Mouse (Mus musculus) liver, embryonic 16.5 days (tissue): Measurements from ENCODE around the gene Olfr1487. TPM values are rescaled to one million over a fixed set of nuclear protein-coding genes. Genes with fewer than 3 reads are reported as not detected.
"Not testable (repeated sequence)": the region's sequence is repeated elsewhere in the genome, so short reads cannot be mapped to it uniquely, and the experiment has no call there.

ENCODE experiments used
- ATAC-seq: fragments of 200-750 bp; cut with Nextera tagmentation; 2 replicates; pipeline ENCODE4 v1.8.0; 2017; ENCODE audit warnings: low read depth, mild to moderate bottlenecking, moderate number of reproducible peaks, moderate library complexity
- H3K27ac ChIP-seq: fragments of 300-500 bp; sonication (generic); 2 replicates; pipeline ENCODE4 v1.5.1; 2014; ENCODE audit warnings: mild to moderate bottlenecking, low read length
- H3K27me3 ChIP-seq: fragments of 300-500 bp; sonication (generic); 2 replicates; pipeline ENCODE4 v1.6.1; 2014; ENCODE audit warnings: low read depth, low read length, mixed read lengths; ENCODE audit not compliant: control insufficient read depth, insufficient read depth
- H3K36me3 ChIP-seq: fragments of 300-500 bp; sonication (generic); 2 replicates; pipeline ENCODE4 v1.6.1; 2014; ENCODE audit warnings: mild to moderate bottlenecking; ENCODE audit not compliant: control insufficient read depth, insufficient read depth
- H3K4me1 ChIP-seq: fragments of 300-500 bp; sonication (generic); 2 replicates; pipeline ENCODE4 v1.6.1; 2014; ENCODE audit warnings: low read depth, low read length, mixed read lengths; ENCODE audit not compliant: control insufficient read depth
- H3K4me2 ChIP-seq: fragments of 300-500 bp; sonication (generic); 2 replicates; pipeline ENCODE4 v1.6.1; 2014; ENCODE audit warnings: low read depth, low read length, mixed read lengths
- H3K4me3 ChIP-seq: fragments of 300-500 bp; sonication (generic); 2 replicates; pipeline ENCODE4 v1.5.1; 2014; ENCODE audit warnings: low read depth, mild to moderate bottlenecking, low read length
- H3K9ac ChIP-seq: fragments of 300-500 bp; sonication (generic); 2 replicates; pipeline ENCODE4 v1.6.1; 2014; ENCODE audit warnings: low read depth, low read length
- H3K9me3 ChIP-seq: fragments of 300-500 bp; sonication (generic); replicated peaks from 2 replicates; pipeline ENCODE4 v1.6.1; 2016; ENCODE audit warnings: low read length; ENCODE audit not compliant: control insufficient read depth
- WGBS: fragments of 180-500 bp; shearing (Covaris S2); extraction: QIAGEN DNeasy Blood & Tissue Kit; methylation state at CpG from one replicate; pipeline ENCODE4 v1.1.7; 2014; ENCODE audit not compliant: insufficient replicate concordance; 5-methylcytosine and 5-hydroxymethylcytosine counted together
- microRNA-seq: library from miRNA; unstranded; fragments of <30 nt; microRNA quantifications from one replicate; pipeline ENCODE4, GENCODE M21; 2016
- polyA plus RNA-seq: library from polyadenylated mRNA; unstranded; fragments of >200 nt; fragmentation: Nextera tagmentation; extraction: Ambion mirVana; gene quantifications from 2 replicates; pipeline ENCODE4 v1.2.1, GENCODE M21; 2015

Gene Olfr1487
- not detected in 2 replicates for polyA plus RNA-seq

DNA sequence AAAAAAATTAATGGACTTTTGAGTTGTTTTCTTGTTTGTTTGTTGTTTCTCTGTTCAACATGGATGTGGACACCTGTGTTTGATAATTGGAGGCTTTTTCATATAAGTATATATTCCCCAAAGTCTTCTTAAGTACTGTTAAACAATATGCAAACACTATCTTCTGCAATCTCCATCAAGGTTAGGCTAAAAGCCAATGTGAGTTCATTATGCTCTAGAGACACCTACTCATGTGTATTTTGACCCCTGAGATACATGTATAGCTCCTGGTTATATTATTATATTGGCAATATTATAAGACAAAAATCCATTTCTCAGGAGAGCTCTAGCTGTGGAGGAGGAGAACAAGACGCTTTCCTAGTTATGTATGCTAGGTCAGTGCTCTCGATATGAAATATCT lies at the start of gene Olfr1487:
Olfr1487 (plus strand) TSS at position 301 of the 400 bp plus-strand sequence.
- not testable (repeated sequence) for H3K27me3 ChIP-seq, H3K4me1 ChIP-seq, H3K4me3 ChIP-seq, H3K4me2 ChIP-seq, H3K9me3 ChIP-seq, H3K9ac ChIP-seq, ATAC-seq, H3K36me3 ChIP-seq, H3K27ac ChIP-seq
- WGBS: 67% methylated on average over 2 of the region's 2 CpGs

DNA sequence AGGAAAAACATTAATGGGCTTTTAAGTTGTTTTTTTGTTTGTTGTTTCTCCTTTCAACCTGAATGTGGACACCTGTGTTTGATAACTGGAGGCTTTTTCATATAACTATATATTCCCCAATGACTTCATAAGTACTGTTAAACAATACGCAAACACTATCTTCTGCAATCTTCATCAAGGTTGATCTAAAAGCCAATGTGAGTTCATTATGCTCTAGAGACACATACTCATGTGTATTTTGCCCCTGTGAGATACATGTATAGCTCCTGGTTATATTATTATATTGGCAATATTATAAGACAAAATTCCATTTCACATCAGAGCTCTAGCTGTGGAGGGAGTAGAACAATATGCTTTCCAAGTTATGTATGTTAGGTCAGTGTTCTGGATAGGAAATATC lies 34.0 kb upstream of the Olfr1487 start, which contains the start of gene Olfr1484:
Olfr1484 (plus strand) TSS at position 301 of the 400 bp plus-strand sequence.
- no peak within 1 kb of the TSS for H3K9ac ChIP-seq
- H3K9me3 ChIP-seq: no peaks in the 10 kb centered on the region
- H3K27me3 ChIP-seq: no peaks in the 10 kb centered on the region
- no peaks in the 10 kb centered on the region for H3K36me3 ChIP-seq
- H3K27ac ChIP-seq: no peak within 1 kb of the TSS
- H3K4me2 ChIP-seq: no peak within 1 kb of the TSS
- H3K4me1 ChIP-seq: no peaks in the 10 kb centered on the region
- 63% methylated on average over 1 of the region's 1 CpGs for WGBS
- no peak for ATAC-seq
- H3K4me3 ChIP-seq: no peak within 1 kb of the TSS

DNA sequence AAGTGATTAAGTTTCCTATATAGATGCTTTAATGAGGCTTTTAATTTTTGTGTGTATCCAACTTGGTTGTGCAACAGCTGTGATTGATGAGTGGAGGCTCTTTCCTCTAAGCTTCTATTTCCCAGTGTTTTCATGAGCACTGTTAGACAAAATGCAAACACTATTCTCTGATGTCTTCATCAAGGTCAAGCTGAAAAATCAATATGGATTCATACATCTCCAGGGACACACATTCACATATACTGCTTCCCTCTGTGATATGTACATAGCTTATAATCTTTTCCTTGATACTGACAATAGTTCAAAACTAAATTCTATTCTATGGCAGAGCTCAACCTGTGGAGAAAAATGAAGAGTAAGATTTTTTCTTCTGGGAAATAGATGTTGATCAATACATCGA lies 14.1 kb downstream of the Olfr1487 start, which contains the start of gene Olfr1489:
Olfr1489 (plus strand) TSS at position 301 of the 400 bp plus-strand sequence.
- Histone ChIP-seq H3K27me3 (no peaks in the 10 kb centered on the region), H3K4me2 (no peak within 1 kb of the TSS), H3K4me1 (no peaks in the 10 kb centered on the region), H3K4me3 (no peak within 1 kb of the TSS), H3K27ac (no peak within 1 kb of the TSS), H3K36me3 (no peaks in the 10 kb centered on the region), H3K9me3 (no peaks in the 10 kb centered on the region), H3K9ac (no peak within 1 kb of the TSS)
- no peak for ATAC-seq
- WGBS: 63% methylated on average over 1 of the region's 1 CpGs

DNA sequence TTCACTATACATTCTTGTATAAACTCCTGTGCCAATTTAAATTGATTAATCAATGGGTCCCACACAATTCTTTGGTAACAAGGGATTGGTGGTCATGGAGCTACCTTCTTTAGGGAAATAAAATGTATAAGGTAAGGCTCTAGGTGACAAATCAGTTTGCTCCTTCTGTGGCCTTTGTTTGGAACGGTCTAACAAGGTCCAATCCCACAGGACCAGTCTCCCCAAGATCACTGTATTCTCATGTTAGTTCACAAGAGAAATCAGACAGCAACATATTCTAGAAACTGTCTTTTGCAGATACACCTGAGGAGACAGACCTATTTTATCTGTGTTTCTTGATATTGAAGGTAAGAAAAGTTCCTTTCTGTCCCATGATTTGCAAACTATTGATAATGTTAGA lies 33.6 kb downstream of the Olfr1487 start, which contains the start of gene Olfr1490:
Olfr1490 (plus strand) TSS at position 301 of the 400 bp plus-strand sequence.
- Histone ChIP-seq H3K4me2 (no peak within 1 kb of the TSS), H3K27ac (no peak within 1 kb of the TSS), H3K9me3 (no peaks in the 10 kb centered on the region; the same call in 1 of the 2 replicates), H3K4me3 (no peak within 1 kb of the TSS), H3K27me3 (no peaks in the 10 kb centered on the region), H3K4me1 (no peaks in the 10 kb centered on the region), H3K9ac (no peak within 1 kb of the TSS), H3K36me3 (no peaks in the 10 kb centered on the region)
- ATAC-seq: no peak
- WGBS: 46% methylated on average over 1 of the region's 1 CpGs

Small RNA genes within 50 kb of the gene (microRNA-seq; reads per million reads assigned to microRNA genes)
- gene Gm22323 (not detected), gene Gm23931 (not detected)

Other genes starting within 250 kb of the Olfr1487 start
- not detected in 2 replicates for gene Olfr1469, start 209.5 kb upstream of the Olfr1487 start, polyA plus RNA-seq
- gene Olfr1471, start 174.0 kb upstream of the Olfr1487 start, polyA plus RNA-seq: not detected in 2 replicates
- not detected in 2 replicates for gene Olfr1472, start 161.3 kb upstream of the Olfr1487 start, polyA plus RNA-seq
- gene Olfr1474, start 147.8 kb upstream of the Olfr1487 start, polyA plus RNA-seq: not detected in 2 replicates
- not detected in 2 replicates for gene Olfr1475, start 137.2 kb upstream of the Olfr1487 start, polyA plus RNA-seq
- gene Olfr1477, start 116.8 kb upstream of the Olfr1487 start, polyA plus RNA-seq: not detected in 2 replicates
- not detected in 2 replicates for gene Olfr1480, start 89.5 kb upstream of the Olfr1487 start, polyA plus RNA-seq
- not detected in 2 replicates for gene Olfr1484, start 33.9 kb upstream of the Olfr1487 start, polyA plus RNA-seq
- not detected in 2 replicates for gene Olfr1489, start 14.2 kb downstream of the Olfr1487 start, polyA plus RNA-seq
- not detected in 2 replicates for gene Olfr1490, start 33.7 kb downstream of the Olfr1487 start, polyA plus RNA-seq
- not detected in 2 replicates for gene Olfr1491, start 79.9 kb downstream of the Olfr1487 start, polyA plus RNA-seq
- gene Olfr1493-ps1, start 105.9 kb downstream of the Olfr1487 start, polyA plus RNA-seq: not detected in 2 replicates
- not detected in 2 replicates for gene Olfr1494, start 122.4 kb downstream of the Olfr1487 start, polyA plus RNA-seq
- not detected in 2 replicates for gene Olfr1495, start 147.2 kb downstream of the Olfr1487 start, polyA plus RNA-seq
- gene Olfr1496, start 160.5 kb downstream of the Olfr1487 start, polyA plus RNA-seq: not detected in 2 replicates
- not detected in 2 replicates for gene Olfr1497, start 180.8 kb downstream of the Olfr1487 start, polyA plus RNA-seq
- gene Olfr1499, start 202.1 kb downstream of the Olfr1487 start, polyA plus RNA-seq: not detected in 2 replicates
- gene Olfr1500, start 213.1 kb downstream of the Olfr1487 start, polyA plus RNA-seq: not detected in 2 replicates
- gene Olfr1501, start 233.3 kb downstream of the Olfr1487 start, polyA plus RNA-seq: not detected in 2 replicates
- gene Olfr1502, start 244.4 kb downstream of the Olfr1487 start, polyA plus RNA-seq: not detected in 2 replicates